Mouse (Mus musculus): Measurements from ENCODE around the gene H2afv. TPM values are rescaled to one million over a fixed set of nuclear protein-coding genes. Genes with fewer than 3 reads are reported as not detected.
"Not testable (repeated sequence)": the region's sequence is repeated elsewhere in the genome, so short reads cannot be mapped to it uniquely, and the experiment has no call there.

The H2afv gene
- total RNA-seq, 2 experiments from 2014 or later: 70.4 to 83.8 TPM

GRCm38 (mm10) chr11:6471493-6471892 lies 27.2 kb upstream of the H2afv start:
- intact Hi-C loops (cut with DNase I): no loop called here
- no peak for DNase-seq

- intact Hi-C loops (cut with DNase I): no loop called here
- DNase-seq: no peak
Observed at GRCm38 (mm10) chr11:6471054-6471453, 26.8 kb upstream of the H2afv start.

GRCm38 (mm10) chr11:6468541-6468940 lies 24.3 kb upstream of the H2afv start:
- intact Hi-C loops (cut with DNase I): no loop called here
- no peak for DNase-seq

DNA sequence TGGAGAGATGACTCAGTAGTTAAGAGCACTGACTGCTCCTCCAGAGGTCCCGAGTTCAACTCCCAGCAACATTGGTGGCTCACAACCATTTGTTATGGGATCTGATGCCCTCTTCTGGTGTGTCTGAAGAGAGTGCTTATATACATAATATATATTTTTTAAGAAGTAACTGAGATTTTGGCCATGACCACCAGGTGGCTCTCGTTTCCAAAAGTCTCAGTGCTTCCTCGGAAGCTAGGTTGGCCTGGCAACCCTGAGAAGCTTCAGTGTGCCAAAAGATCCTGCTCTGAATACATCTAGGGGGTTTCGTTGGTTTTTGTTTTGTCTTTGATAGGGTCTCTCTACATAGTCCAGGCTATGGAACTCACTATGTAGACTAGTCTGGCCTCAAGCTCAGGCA lies 20.9 kb upstream of the H2afv start:
- intact Hi-C loops (cut with DNase I): no loop called here
- peak; percentile 48 to 56 for DNase-seq

DNA sequence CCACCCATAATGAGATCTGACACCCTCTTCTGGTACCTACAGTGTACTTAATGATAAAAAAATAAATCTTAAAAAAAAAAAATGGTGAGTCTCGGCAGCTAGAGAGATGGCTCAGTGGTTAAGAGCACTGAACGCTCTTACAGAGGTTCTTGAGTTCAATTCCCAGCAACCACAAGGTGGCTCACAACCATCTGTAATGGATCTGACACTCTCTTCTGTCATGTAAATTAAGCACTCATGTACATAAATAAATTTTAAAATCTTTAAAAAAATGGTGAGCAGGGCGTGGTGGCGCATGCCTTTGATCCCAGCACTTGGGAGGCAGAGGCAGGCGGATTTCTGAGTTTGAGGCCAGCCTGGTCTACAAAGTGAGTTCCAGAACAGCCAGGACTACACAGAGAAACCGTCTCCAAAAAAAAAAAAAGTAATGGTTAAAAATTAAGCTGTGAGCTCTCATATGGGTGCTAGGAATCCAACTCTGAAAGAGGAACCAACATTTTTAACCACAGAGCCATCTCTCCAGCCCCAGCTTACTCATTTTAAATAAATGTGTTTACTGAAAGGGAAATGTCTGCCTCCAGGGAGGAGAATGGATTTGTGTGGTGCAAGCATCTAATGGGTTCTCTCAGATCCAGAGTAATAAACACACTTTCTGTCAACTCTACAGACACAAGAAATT lies 19.1 kb upstream of the H2afv start:
- intact Hi-C loops (cut with DNase I): no loop called here
- DNase-seq: no peak

GRCm38 (mm10) chr11:6456083-6456482 lies 11.8 kb upstream of the H2afv start:
- intact Hi-C loops (cut with DNase I): no loop called here
- DNase-seq: no peak

- intact Hi-C loops (cut with DNase I); DNase-seq: not testable (repeated sequence)
Observed at GRCm38 (mm10) chr11:6448155-6448554, 3.9 kb upstream of the H2afv start.

DNA sequence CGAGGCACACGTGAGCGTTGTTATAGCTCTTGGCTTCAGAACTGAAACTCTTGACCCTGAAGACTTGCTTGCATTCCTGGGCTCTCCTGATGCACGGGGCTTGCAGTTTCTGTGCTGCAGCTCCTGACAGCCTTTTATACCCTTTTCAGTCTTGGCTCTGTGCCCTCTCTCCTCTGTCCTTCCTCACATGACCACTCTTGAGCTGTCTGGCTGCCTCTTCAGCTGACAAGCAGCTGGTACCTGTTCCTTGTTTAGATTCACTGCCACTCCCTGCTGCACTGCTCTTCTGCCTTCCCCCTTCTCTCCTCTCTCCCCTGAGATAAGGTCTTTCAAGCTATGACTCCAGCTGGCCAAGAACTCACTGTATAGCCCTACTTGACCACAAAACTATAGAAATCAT lies 3.2 kb upstream of the H2afv start:
- intact Hi-C loops (cut with DNase I): no loop called here
- DNase-seq: no peak

- intact Hi-C loops (cut with DNase I): no loop called here
- no peak for DNase-seq
Observed at GRCm38 (mm10) chr11:6445951-6446350, 1.7 kb upstream of the H2afv start.

GRCm38 (mm10) chr11:6445441-6445840 lies 1.2 kb upstream of the H2afv start:
- DNase-seq: no peak
- intact Hi-C loops (cut with DNase I): no loop called here

DNA sequence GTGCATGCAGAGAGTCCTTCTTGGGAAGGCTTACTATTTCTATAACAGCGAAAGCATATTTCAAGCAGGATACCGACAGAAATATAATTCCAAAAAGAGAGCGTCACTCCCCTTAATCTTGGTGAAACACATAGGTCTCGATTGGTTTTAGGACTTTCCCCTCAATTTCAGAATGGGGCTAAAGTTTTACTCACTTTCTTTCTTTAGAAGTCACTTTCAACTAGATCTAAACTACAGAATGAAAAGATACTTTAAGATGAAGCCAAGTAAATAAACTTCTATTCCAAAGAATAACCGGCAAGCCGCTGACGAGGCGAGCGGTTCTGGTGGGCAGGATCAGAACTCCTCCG lies 541 bp downstream of the H2afv start:
- intact Hi-C loops (cut with DNase I): loop anchor here (2.0 kb wide), 1 partner anchor 33 kb away; no protein-coding TSS in a partner anchor
- no peak for DNase-seq

- no peak for DNase-seq
- intact Hi-C loops (cut with DNase I): loop anchor here (2.0 kb wide), 1 partner anchor 34 kb away; no protein-coding TSS in a partner anchor
Observed at GRCm38 (mm10) chr11:6443102-6443501, 1.1 kb downstream of the H2afv start.

DNA sequence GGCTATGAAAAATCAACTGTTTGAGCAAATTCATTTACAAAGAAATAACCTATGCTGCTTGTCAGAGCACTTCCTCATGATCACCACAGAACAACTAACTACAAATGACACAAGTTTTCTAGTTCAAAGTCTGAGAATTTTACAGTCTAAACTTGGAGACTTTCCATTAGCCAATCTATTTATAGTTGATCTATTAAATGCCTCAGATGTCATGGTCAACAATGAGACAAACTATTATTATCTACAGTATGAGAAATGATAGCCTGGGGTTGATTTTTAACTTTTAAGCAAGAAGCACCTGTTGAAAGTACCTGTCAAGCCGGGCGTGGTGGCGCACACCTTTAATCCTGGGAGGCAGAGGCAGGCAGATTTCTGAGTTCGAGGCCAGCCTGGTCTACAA lies 1.7 kb downstream of the H2afv start:
- intact Hi-C loops (cut with DNase I): loop anchor here (2.0 kb wide), 1 partner anchor 34 kb away; no protein-coding TSS in a partner anchor
- no peak for DNase-seq

DNA sequence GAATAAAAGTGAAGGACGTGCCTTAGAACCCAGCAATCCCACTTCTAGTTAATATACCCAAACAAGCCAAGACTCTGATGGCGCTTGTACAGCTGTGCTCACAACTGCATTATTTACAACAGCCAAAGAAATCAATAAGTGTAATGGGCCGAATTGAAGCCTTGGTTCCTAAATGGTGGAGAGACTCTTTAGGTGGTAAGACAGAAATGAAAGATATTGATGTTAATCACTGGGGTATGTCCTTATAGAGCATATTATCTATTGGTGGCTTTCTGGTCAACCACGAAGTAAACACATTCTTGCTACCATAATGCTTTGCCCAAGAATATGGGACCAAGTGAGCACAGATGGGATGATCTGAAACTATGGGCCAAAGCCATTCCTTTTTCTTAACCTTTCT lies 4.1 kb downstream of the H2afv start:
- intact Hi-C loops (cut with DNase I): loop anchor here (2.0 kb wide), 1 partner anchor 23 kb away; no protein-coding TSS in a partner anchor
- no peak for DNase-seq

DNA sequence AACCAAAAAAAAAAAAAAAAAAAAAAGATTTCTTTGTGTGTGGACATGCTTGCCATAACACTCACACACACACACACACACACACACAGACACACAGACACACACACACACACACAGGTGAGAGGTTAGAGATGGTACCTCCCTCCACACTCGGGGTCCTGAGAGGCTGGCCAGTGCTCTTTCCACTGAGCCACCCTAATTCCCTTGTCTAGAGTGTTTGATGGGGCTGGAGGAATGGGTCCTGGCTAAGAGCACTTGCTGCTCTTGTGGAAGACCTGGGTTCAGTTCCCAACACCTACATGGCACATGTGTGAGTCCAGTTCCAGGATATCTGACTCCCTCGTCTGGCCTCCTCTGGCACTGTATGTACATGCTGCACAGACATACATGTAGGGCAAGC lies 6.6 kb downstream of the H2afv start:
- DNase-seq: no peak
- intact Hi-C loops (cut with DNase I): no loop called here

- peak in 1 of 2 experiments; percentile 50 for DNase-seq
- intact Hi-C loops (cut with DNase I): no loop called here
Observed at GRCm38 (mm10) chr11:6436442-6436841, 7.8 kb downstream of the H2afv start.

DNA sequence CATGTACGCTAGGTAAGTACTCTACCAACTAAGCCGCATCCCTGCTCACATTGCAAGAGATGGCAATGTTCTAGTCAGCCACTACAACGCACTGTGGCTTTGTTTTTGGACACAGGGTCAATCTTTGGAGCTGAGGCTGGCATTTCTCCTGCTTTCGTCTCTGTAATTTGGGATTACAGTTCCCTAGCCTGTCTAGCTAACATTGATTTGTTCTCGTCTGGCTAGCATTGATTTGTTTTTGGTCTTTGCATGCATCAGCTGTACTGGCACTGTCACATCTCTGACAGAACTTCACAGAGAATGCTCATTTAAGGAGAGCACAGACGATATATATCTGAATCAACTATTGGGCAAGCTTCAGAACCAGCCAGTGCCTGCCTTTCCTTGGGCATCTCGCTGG lies 14.1 kb downstream of the H2afv start:
- intact Hi-C loops (cut with DNase I): no loop called here
- DNase-seq: no peak

DNA sequence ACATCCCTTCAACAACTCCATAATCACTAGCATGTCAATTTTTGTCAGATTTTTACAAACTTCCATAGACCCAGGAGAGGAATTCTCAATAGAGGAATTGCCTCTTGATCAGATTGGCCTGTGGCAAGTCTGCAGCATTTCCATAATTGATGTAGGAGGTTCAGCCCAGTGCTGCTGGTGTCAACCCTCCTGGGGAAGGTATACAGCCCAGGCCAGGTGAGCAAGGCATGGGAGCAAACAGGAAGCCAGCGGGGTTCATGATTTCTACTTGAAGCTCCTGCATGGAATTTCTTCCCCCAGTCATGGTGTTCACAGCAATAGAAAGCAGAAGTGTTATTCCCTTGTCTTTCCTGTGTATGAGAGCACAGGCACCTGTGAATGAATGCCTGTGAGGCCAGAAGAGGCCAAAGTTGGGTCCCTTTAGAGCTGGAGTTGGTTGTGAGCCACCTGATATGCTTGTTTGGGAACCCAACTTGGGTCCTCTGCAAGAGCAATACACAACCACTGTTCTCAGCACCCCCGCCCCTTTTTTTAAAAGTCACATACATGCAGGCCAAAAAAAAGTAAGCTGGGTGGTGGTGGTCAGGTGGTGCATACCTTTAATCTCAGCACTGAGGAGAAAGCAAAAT lies 23.4 kb downstream of the H2afv start:
- DNase-seq: no peak
- intact Hi-C loops (cut with DNase I): no loop called here

DNA sequence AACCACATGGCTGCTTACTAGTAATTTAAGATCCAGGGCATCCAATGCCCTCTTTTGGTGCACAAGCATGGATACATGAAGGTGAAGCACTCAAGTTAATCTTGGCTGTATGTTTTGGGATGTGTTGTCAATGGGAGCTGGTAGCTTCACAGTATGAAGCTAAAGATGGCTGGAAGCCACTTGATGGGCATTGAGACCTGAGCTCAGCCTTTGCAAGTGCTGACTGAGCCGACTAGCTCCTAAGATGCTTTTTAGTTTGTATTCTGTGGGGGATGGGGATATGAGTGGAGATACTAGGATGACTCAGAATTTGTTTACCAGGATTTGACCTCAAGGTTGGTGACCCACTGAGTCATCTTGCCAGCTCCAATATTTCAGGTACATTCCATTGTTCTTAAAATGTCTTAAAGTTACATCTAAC lies 23.9 kb downstream of the H2afv start:
- intact Hi-C loops (cut with DNase I): no loop called here
- no peak for DNase-seq

GRCm38 (mm10) chr11:6419156-6419555 lies 25.1 kb downstream of the H2afv start:
- intact Hi-C loops (cut with DNase I): not testable (repeated sequence)

GRCm38 (mm10) chr11:6418751-6419150 lies 25.5 kb downstream of the H2afv start:
- DNase-seq: no peak

More at GRCm38 (mm10) chr11:6419156-6419555, 25.1 kb downstream of the H2afv start:
- DNase-seq: not testable (repeated sequence)

DNA sequence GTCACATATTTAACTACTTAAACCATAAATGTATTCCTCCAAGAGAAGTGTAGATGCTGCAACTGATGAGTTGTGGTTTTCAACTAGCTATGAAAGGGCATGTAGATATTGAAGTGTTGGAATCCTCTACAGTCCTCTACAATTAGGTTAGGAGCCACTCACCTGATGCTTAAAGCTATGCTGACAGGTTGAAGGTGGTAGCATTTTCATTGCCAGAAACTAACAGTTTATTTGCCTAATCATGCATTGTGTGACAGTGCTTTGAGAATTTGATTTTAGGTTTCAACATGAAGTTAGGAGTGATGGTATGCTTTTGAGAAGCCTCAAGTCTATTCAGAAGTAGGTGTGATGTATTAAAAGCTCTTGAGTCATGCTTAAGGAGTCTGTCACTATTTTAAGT lies 26.8 kb downstream of the H2afv start:
- intact Hi-C loops (cut with DNase I): loop anchor here (2.0 kb wide), 1 partner anchor 23 kb away; no protein-coding TSS in a partner anchor
- DNase-seq: no peak

More at GRCm38 (mm10) chr11:6418751-6419150, 25.5 kb downstream of the H2afv start:
- intact Hi-C loops (cut with DNase I): no loop called here
